8 mouse cellular contexts compared by ENCODE assay signal in genomic region chr5:124453339-124454081, GRCm38 (mm10). TPM values are rescaled to one million over a fixed set of nuclear protein-coding genes. Genes with fewer than 3 reads are reported as not detected.
DNase-seq lines count a peak whose midpoint lies in the region; ATAC-seq and TF ChIP-seq lines count a peak whose summit lies in the region.
"Had no signal": no experiment of that assay in that cellular context is flagged by ENCODE, and none has a peak within 500 bp of the region (broad histone marks: within the 10 kb centered on the region; RNA-seq: fewer than 3 reads in every experiment).

No protein-coding gene starts in this region.

- H3K4me3 ChIP-seq in forebrain, embryonic 16.5 days (replicated peaks; ENCODE audit: low read length): no peak overlapping the region
- no peak overlapping the region for H3K4me3 ChIP-seq in stomach, postnatal 0 days (ENCODE audit: low read depth, low read length)
- H3K4me3 ChIP-seq: myocyte had no signal

- H3K27me3 ChIP-seq in forebrain, embryonic 16.5 days (replicated peaks; ENCODE audit: control insufficient read depth, insufficient read depth, low read length): no peaks in the 10 kb centered on the region
- no peaks in the 10 kb centered on the region for H3K27me3 ChIP-seq in stomach, postnatal 0 days (ENCODE audit: control insufficient read depth, insufficient read depth, low read length)

- H3K36me3 ChIP-seq in forebrain, embryonic 16.5 days (ENCODE audit: control insufficient read depth, insufficient read depth): peaks cover 39% of the 10 kb centered on the region
- H3K36me3 ChIP-seq in stomach, postnatal 0 days (ENCODE audit: control insufficient read depth, insufficient read depth, low read length): peaks cover 24% of the 10 kb centered on the region

- peaks cover 11% of the 10 kb centered on the region for H3K4me1 ChIP-seq in forebrain, embryonic 16.5 days (replicated peaks; ENCODE audit: control insufficient read depth, insufficient read depth, low read length)
- no peaks in the 10 kb centered on the region for H3K4me1 ChIP-seq in stomach, postnatal 0 days (replicated peaks; ENCODE audit: control insufficient read depth, insufficient read depth)

- H3K4me2 ChIP-seq in forebrain, embryonic 16.5 days (ENCODE audit: low read length): no peak overlapping the region
- H3K4me2 ChIP-seq in stomach, postnatal 0 days (replicated peaks; ENCODE audit: low read depth): no peak overlapping the region; the same call in 1 of the 2 replicates

- peak; percentile 74 for ATAC-seq in forebrain, embryonic 16.5 days
- no peak for ATAC-seq in stomach, postnatal 0 days (ENCODE audit: low FRiP score, low TSS enrichment)

- peak; percentile 25 for DNase-seq in retina, postnatal 1 day
- DNase-seq in retina, embryonic 14.5 days (ENCODE audit: low spot score): no peak
- peak; percentile 80 to 83 for DNase-seq in layer of hippocampus, adult 8-10 months (ENCODE audit: low spot score in 2 of 2)
- peak; percentile 58 for DNase-seq in stomach, postnatal 0 days (ENCODE audit: low spot score)
- DNase-seq in Muller cell, postnatal 12 days (ENCODE audit: inconsistent ontology term): no peak
- DNase-seq in urinary bladder, postnatal 4 days (ENCODE audit: low spot score in 2 of 2): no peak

- 77% methylated on average over 13 of the region's 13 CpGs for WGBS in forebrain, embryonic 16.5 days
- WGBS in stomach, postnatal 0 days: 65% methylated on average over 13 of the region's 13 CpGs

- H3K27ac ChIP-seq in forebrain, embryonic 16.5 days (ENCODE audit: low read length): peak overlapping the region; percentile 83
- H3K27ac ChIP-seq in stomach, postnatal 0 days (replicated peaks): peak overlapping the region; percentile 69

- no peak for TF ChIP-seq CTCF in stomach, postnatal 0 days (IDR thresholded peaks at IDR 0.05; ENCODE audit: low read depth)

- no peak overlapping the region for H3K9ac ChIP-seq in forebrain, embryonic 16.5 days (replicated peaks; ENCODE audit: low read depth, low read length)
- H3K9ac ChIP-seq in stomach, postnatal 0 days (ENCODE audit: low read length): peak overlapping the region; percentile 48; the same call in 1 of the 2 replicates

- no peak for TF ChIP-seq EP300 in stomach, postnatal 0 days (optimal IDR thresholded peaks at IDR 0.05)

- H3K9me3 ChIP-seq in forebrain, embryonic 16.5 days (ENCODE audit: control insufficient read depth, low read length): no peaks in the 10 kb centered on the region
- no peaks in the 10 kb centered on the region for H3K9me3 ChIP-seq in stomach, postnatal 0 days (ENCODE audit: control insufficient read depth, low read length)

RNA-seq across cellular contexts. Expression of gene Kmt5a, which starts 13.8 kb away (rescaled TPM):
- 21.5 and 21.9 TPM in 2 replicates for polyA plus RNA-seq in forebrain, embryonic 16.5 days (2015; fragmentation: Nextera tagmentation; extraction: Ambion mirVana)
- total RNA-seq in layer of hippocampus, adult 8-10 months (2022): 10 to 100 TPM; 58.2 to 72.4 (median 64.4) TPM
- polyA plus RNA-seq in stomach, postnatal 0 days (2015; fragmentation: Nextera tagmentation; extraction: Ambion mirVana): 64.1 and 90.2 TPM in 2 replicates

RNA-seq across cellular contexts. Expression of gene Rilpl2, which starts 24.7 kb away (rescaled TPM):
- polyA plus RNA-seq in forebrain, embryonic 16.5 days (2015; fragmentation: Nextera tagmentation; extraction: Ambion mirVana): 26.4 and 28.0 TPM in 2 replicates
- 10 to 100 TPM; 15.5 to 21.0 (median 17.2) TPM for total RNA-seq in layer of hippocampus, adult 8-10 months (2022)
- polyA plus RNA-seq in stomach, postnatal 0 days (2015; fragmentation: Nextera tagmentation; extraction: Ambion mirVana): 19.3 and 20.7 TPM in 2 replicates

RNA-seq across cellular contexts. Expression of gene Sbno1, which starts 27.7 kb away (rescaled TPM):
- 109 and 110 TPM in 2 replicates for polyA plus RNA-seq in forebrain, embryonic 16.5 days (2015; fragmentation: Nextera tagmentation; extraction: Ambion mirVana)
- total RNA-seq in layer of hippocampus, adult 8-10 months (2022): 100 to 1,000 TPM; 135 to 183 (median 148) TPM
- 44.8 and 45.2 TPM in 2 replicates for polyA plus RNA-seq in stomach, postnatal 0 days (2015; fragmentation: Nextera tagmentation; extraction: Ambion mirVana)

RNA-seq across cellular contexts. Expression of gene Snrnp35, which starts 29.4 kb away (rescaled TPM):
- 21.8 and 25.1 TPM in 2 replicates for polyA plus RNA-seq in forebrain, embryonic 16.5 days (2015; fragmentation: Nextera tagmentation; extraction: Ambion mirVana)
- 10 to 100 TPM; 25.7 to 31.5 (median 28.6) TPM for total RNA-seq in layer of hippocampus, adult 8-10 months (2022)
- polyA plus RNA-seq in stomach, postnatal 0 days (2015; fragmentation: Nextera tagmentation; extraction: Ambion mirVana): 9.1 and 10.8 TPM in 2 replicates

Comparison
In these comparisons a context has a peak if more than half of its experiments do, and no peak if none do; other contexts are left out.
1. DNase-seq: peak in retina, postnatal 1 day (single experiment), layer of hippocampus, adult 8-10 months (2 of 2) and stomach, postnatal 0 days (single experiment); none in retina, embryonic 14.5 days (single experiment), Muller cell, postnatal 12 days (single experiment) and urinary bladder, postnatal 4 days (0 of 2).